Mouse (Mus musculus) olfactory bulb, adult 2 months (tissue): Measurements from ENCODE around the gene Prkacb. TPM values are rescaled to one million over a fixed set of nuclear protein-coding genes. Genes with fewer than 3 reads are reported as not detected.

ENCODE experiments used
- H3K27ac ChIP-seq: fragments of 200-500 bp; 2 replicates; pipeline ENCODE4 v1.5.1; 2012; ENCODE audit warnings: low read depth, low read length; ENCODE audit not compliant: insufficient read depth
- H3K4me1 ChIP-seq: fragments of 200-500 bp; 2 replicates; pipeline ENCODE4 v1.6.1; 2012; ENCODE audit warnings: low read length; ENCODE audit not compliant: control insufficient read depth, insufficient read depth
- H3K4me3 ChIP-seq: fragments of 200-500 bp; 2 replicates; pipeline ENCODE4 v1.5.1; 2012; ENCODE audit warnings: mild to moderate bottlenecking, low read depth, low read length, moderate library complexity; ENCODE audit not compliant: insufficient read depth
- CTCF ChIP-seq: fragments of 200-500 bp; IDR thresholded peaks from 2 replicates; pipeline ENCODE4 v1.5.1; 2012; ENCODE audit warnings: low read depth, mild to moderate bottlenecking, low read length, moderate library complexity; ENCODE audit not compliant: insufficient read depth
- POLR2A ChIP-seq: fragments of 200-500 bp; IDR thresholded peaks from 2 replicates; pipeline ENCODE4 v1.6.1; 2012; ENCODE audit warnings: mild to moderate bottlenecking, low read depth, low read length, moderate library complexity; ENCODE audit not compliant: insufficient read depth
- WGBS: fragments of 180-500 bp; shearing (Covaris S2); methylation state at CpG from one replicate; pipeline ENCODE4 v1.1.7; 2018; 5-methylcytosine and 5-hydroxymethylcytosine counted together
- polyA plus RNA-seq: library from polyadenylated mRNA; stranded (reverse); fragments of >200 nt; gene quantifications from 2 replicates; pipeline ENCODE4 v1.2.4, GENCODE M21; 2012; ENCODE audit warnings: low replicate concordance; ENCODE audit not compliant: missing spikeins, insufficient read depth, insufficient read length

Gene Prkacb
- 239 and 324 TPM in 2 replicates for polyA plus RNA-seq

GRCm38 (mm10) chr3:146812901-146813393 is at the start of gene Prkacb:
Prkacb (minus strand) TSS chr3:146812990.
- under 1% methylated on average over 60 of the region's 60 CpGs for WGBS

GRCm38 (mm10) chr3:146860308-146860707 is 47.5 kb upstream of the Prkacb start:
- no peak overlapping the region for H3K27ac ChIP-seq
- WGBS = 74% methylated on average over 2 of the region's 2 CpGs
- H3K4me1 ChIP-seq = peaks cover 5% of the 10 kb centered on the region; the same call in 1 of the 2 replicates
- H3K4me3 ChIP-seq = no peak overlapping the region
- no peak for TF ChIP-seq POLR2A
- TF ChIP-seq CTCF = no peak

More at GRCm38 (mm10) chr3:146812901-146813393, at the start of gene Prkacb:
- TF ChIP-seq POLR2A = peak; percentile 25; the same call in 1 of the 2 replicates
- TF ChIP-seq CTCF = no peak
- Histone ChIP-seq H3K4me3 (peak within 1 kb of the TSS; percentile 65), H3K4me1 (no peaks in the 10 kb centered on the region), H3K27ac (peak within 1 kb of the TSS; percentile 89)

- Histone ChIP-seq H3K27ac (no peak overlapping the region), H3K4me1 (peaks cover 5% of the 10 kb centered on the region; the same call in 1 of the 2 replicates), H3K4me3 (no peak overlapping the region)
- WGBS = 48% methylated on average over 10 of the region's 10 CpGs
- TF ChIP-seq POLR2A (no peak), CTCF (no peak)
Observed at GRCm38 (mm10) chr3:146857373-146857772, 44.6 kb upstream of the Prkacb start.

GRCm38 (mm10) chr3:146854473-146855087 is 41.8 kb upstream of the Prkacb start:
- H3K27ac ChIP-seq = no peak overlapping the region
- peaks cover 5% of the 10 kb centered on the region; the same call in 1 of the 2 replicates for H3K4me1 ChIP-seq
- H3K4me3 ChIP-seq = no peak overlapping the region

GRCm38 (mm10) chr3:146851966-146852891 is 39.4 kb upstream of the Prkacb start, which contains the start of gene Ttll7:
Ttll7 (plus strand) TSS chr3:146852367.
- WGBS = under 1% methylated on average over 36 of the region's 36 CpGs
- Histone ChIP-seq H3K4me3 (peak within 1 kb of the TSS; percentile 82), H3K27ac (peak within 1 kb of the TSS; percentile 100), H3K4me1 (peaks cover 2% of the 10 kb centered on the region; the same call in 1 of the 2 replicates)
- TF ChIP-seq POLR2A (peak; percentile 46), CTCF (no peak)

More at GRCm38 (mm10) chr3:146854473-146855087, 41.8 kb upstream of the Prkacb start:
- 70% methylated on average over 7 of the region's 7 CpGs for WGBS
- TF ChIP-seq POLR2A = no peak
- no peak for TF ChIP-seq CTCF

GRCm38 (mm10) chr3:146849360-146849759 is 36.6 kb upstream of the Prkacb start:
- TF ChIP-seq CTCF (no peak), POLR2A (no peak)
- 83% methylated on average over 7 of the region's 7 CpGs for WGBS
- H3K4me1 ChIP-seq = no peaks in the 10 kb centered on the region
- no peak overlapping the region for H3K27ac ChIP-seq
- H3K4me3 ChIP-seq = no peak overlapping the region

- TF ChIP-seq POLR2A (no peak), CTCF (no peak)
Observed at GRCm38 (mm10) chr3:146848112-146848511, 35.3 kb upstream of the Prkacb start.

DNA sequence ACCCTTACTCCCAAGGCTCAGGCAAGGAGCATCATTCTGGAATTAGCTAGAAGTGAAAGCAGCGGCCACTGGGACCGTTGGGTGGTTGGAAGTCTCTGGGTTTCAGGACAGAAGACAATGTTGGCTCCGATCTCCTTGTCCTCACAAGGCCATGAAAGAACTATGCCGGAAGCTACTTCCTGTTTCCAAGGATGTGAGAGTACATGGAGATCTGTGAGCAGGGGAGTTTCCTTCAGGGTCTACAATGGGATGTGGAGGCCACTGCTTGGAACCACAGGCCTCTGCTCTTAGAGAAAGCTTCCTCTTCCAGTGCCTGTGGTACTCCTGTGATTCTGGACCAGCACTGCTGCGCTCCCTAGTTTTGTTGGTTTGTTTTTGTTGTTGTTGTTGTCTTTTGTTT is 33.4 kb upstream of the Prkacb start:
- WGBS = 91% methylated on average over 5 of the region's 5 CpGs
- no peak overlapping the region for H3K27ac ChIP-seq
- H3K4me1 ChIP-seq = no peaks in the 10 kb centered on the region
- no peak for TF ChIP-seq POLR2A
- no peak for TF ChIP-seq CTCF
- no peak overlapping the region for H3K4me3 ChIP-seq

More at GRCm38 (mm10) chr3:146848112-146848511, 35.3 kb upstream of the Prkacb start:
- WGBS = 94% methylated on average over 8 of the region's 8 CpGs
- Histone ChIP-seq H3K4me1 (no peaks in the 10 kb centered on the region), H3K4me3 (no peak overlapping the region), H3K27ac (no peak overlapping the region)
